Mouse (Mus musculus): Measurements from ENCODE around the gene Hivep2. TPM values are rescaled to one million over a fixed set of nuclear protein-coding genes. Genes with fewer than 3 reads are reported as not detected.

Hivep2 gene
- total RNA-seq, 1 experiment from 2014 or later = 7.4 TPM

DNA sequence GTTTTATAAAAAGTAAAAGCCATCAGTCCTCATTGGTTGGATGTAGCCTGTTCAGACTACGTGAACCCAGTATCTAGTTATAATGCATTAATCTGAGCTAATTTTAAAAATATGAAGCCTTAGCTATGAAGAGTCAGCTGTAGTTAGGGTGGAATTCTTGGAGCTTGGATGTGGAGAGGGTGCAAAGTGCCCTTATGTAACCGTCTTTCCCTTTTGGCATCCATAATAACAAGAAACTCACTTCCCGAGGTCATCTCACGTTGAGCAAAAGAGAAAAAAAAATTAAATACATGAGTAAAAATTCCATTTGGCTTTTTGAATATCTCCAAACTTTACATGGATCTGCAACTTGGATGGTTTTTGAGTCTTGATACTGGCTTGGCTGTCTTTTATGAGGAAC, 89.0 kb downstream of the Hivep2 start:
- no peak for ATAC-seq (replicated peaks in 1 of 2; ENCODE audit: insufficient read depth in 1 of 2, low FRiP score in 2 of 2, low TSS enrichment in 1 of 2, low read depth in 1 of 2, poor library complexity in 2 of 2, severe bottlenecking in 2 of 2)

GRCm38 (mm10) chr10:14055533-14055981, 89.7 kb downstream of the Hivep2 start:
- ATAC-seq (replicated peaks in 1 of 2; ENCODE audit: insufficient read depth in 1 of 2, low FRiP score in 2 of 2, low TSS enrichment in 1 of 2, low read depth in 1 of 2, poor library complexity in 2 of 2, severe bottlenecking in 2 of 2) = no peak

GRCm38 (mm10) chr10:14056057-14056456, 90.2 kb downstream of the Hivep2 start:
- no peak for ATAC-seq (replicated peaks in 1 of 2; ENCODE audit: insufficient read depth in 1 of 2, low FRiP score in 2 of 2, low TSS enrichment in 1 of 2, low read depth in 1 of 2, poor library complexity in 2 of 2, severe bottlenecking in 2 of 2)

DNA sequence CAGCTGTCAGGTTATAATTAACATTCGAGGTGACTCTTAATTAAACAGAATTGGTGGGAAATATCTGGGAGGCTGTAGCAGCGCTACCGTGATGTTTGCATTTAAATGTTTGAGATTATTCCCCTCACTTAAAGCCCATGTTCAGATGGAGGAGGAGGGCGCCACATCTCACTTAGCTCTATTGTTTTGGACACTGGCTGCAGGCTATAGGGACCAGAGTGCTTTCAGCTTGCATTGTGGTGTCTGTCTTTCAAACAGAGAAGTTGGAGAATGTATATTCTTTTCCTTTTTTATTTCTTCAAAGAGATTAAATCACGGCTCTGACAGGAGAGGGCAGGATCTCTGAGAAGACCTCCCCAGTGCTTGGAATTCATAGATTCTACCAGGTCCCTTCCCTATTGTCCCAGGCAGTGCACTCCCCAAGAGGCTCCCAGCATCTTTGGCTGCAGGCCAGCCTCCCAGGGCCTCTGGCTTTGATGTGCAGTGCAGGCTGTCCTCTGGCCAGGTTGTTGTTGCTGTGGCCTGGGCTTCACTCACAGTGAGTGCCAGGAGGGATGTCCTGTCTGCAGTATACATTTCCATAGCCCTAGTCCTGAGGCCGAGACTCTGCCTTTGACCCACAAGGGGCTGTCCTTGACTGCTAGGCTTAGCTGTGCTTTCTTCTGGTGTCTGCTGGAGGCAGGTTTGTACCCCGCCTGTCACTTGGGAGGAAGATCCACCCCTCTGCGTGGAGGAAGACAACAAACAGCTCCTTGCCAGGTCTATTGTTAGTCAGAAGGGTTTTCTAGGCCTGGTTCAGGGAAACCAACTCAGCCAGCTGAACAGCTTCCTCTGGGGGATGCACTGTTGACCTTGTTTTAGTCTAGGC, 90.9 kb downstream of the Hivep2 start:
- ATAC-seq (replicated peaks in 1 of 2; ENCODE audit: insufficient read depth in 1 of 2, low FRiP score in 2 of 2, low TSS enrichment in 1 of 2, low read depth in 1 of 2, poor library complexity in 2 of 2, severe bottlenecking in 2 of 2) = no peak

DNA sequence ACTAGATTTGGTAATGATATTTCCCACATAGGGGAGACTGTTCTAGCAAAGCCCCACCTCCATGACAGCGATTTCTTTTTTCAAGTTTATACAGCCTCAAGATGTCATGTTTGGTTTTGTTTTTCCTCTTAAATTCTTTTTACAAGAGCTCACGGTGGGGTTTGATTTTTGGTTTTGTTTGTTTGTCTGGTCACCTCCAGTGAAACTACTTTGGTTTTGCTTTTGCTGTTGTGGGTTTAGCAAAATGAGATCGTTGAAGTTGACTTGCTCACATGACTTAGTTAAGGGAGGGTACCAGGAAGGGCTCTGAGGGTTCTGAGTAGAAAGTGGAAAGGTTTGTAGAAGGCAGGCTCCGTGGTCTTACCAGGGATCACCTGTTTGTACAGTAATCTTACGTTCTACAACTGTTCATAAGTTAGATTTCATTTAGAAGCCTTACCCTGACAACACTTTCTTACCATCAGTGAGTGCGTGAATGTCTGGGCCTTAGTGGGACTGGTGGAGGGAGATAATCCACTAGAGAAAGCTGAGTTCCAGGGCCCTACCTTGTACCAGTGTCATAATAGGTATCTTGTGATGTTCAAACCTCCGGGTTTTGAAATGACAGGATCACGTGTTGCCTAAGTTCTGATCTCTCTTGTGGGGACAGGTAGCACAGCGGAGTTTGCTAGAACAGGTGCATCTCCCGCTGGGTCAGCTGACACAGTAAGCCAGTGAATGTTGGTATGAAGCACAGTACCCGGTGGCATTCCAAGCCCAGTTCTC, 92.1 kb downstream of the Hivep2 start:
- peak in 1 of 2 experiments; percentile 40; a peak in 1 of 4 replicates for ATAC-seq (replicated peaks in 1 of 2; ENCODE audit: insufficient read depth in 1 of 2, low FRiP score in 2 of 2, low TSS enrichment in 1 of 2, low read depth in 1 of 2, poor library complexity in 2 of 2, severe bottlenecking in 2 of 2)

- no peak for ATAC-seq (replicated peaks in 1 of 2; ENCODE audit: insufficient read depth in 1 of 2, low FRiP score in 2 of 2, low TSS enrichment in 1 of 2, low read depth in 1 of 2, poor library complexity in 2 of 2, severe bottlenecking in 2 of 2)
These were observed 92.9 kb downstream of the Hivep2 start for GRCm38 (mm10) chr10:14058742-14059141.

- ATAC-seq (replicated peaks in 1 of 2; ENCODE audit: insufficient read depth in 1 of 2, low FRiP score in 2 of 2, low TSS enrichment in 1 of 2, low read depth in 1 of 2, poor library complexity in 2 of 2, severe bottlenecking in 2 of 2) = no peak
These were observed 93.7 kb downstream of the Hivep2 start for GRCm38 (mm10) chr10:14059581-14059980.

GRCm38 (mm10) chr10:14060302-14060701, 94.4 kb downstream of the Hivep2 start:
- ATAC-seq (replicated peaks in 1 of 2; ENCODE audit: insufficient read depth in 1 of 2, low FRiP score in 2 of 2, low TSS enrichment in 1 of 2, low read depth in 1 of 2, poor library complexity in 2 of 2, severe bottlenecking in 2 of 2) = no peak

DNA sequence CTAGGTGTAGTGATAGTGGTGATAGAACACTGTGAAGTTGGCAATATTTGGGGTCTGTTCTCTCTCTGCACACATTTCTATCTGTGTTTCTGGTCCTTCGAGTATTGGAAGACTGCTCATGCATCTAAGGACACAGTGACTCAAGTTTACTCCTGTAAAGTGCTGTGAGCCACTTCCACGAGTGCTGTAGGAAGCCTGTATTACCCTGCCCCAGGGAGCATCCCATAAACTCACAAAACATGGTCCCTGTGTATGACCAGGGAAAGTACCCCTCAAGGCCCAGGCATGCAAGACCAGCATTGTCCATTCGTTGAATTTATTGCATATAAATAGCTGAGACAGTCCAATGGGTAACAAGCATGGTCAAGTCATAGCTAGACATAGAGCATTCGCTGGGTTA, 97.4 kb downstream of the Hivep2 start:
- no peak for ATAC-seq (replicated peaks in 1 of 2; ENCODE audit: insufficient read depth in 1 of 2, low FRiP score in 2 of 2, low TSS enrichment in 1 of 2, low read depth in 1 of 2, poor library complexity in 2 of 2, severe bottlenecking in 2 of 2)

- no peak for ATAC-seq (replicated peaks in 1 of 2; ENCODE audit: insufficient read depth in 1 of 2, low FRiP score in 2 of 2, low TSS enrichment in 1 of 2, low read depth in 1 of 2, poor library complexity in 2 of 2, severe bottlenecking in 2 of 2)
These were observed 99.0 kb downstream of the Hivep2 start for GRCm38 (mm10) chr10:14064759-14065395.

DNA sequence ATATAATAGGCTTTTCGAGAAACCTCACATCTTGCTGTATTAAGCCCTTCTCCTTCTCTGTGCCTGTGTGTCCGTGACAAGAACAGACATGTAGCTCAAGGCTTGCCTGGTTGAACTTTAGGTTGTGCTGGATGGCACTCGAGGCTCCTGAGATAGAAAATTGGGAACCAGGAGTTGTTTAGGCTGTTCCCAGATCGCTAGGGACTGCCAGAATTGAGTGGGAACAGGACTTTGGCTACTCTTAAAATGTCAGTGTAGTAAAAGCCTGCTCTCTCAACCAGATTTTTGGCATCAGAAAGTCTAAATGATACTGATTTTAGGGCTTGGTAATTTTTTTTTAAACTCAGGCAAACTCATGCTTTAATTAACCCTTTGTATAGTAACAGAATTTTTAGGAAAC, 101.9 kb downstream of the Hivep2 start:
- no peak for ATAC-seq (replicated peaks in 1 of 2; ENCODE audit: insufficient read depth in 1 of 2, low FRiP score in 2 of 2, low TSS enrichment in 1 of 2, low read depth in 1 of 2, poor library complexity in 2 of 2, severe bottlenecking in 2 of 2)

DNA sequence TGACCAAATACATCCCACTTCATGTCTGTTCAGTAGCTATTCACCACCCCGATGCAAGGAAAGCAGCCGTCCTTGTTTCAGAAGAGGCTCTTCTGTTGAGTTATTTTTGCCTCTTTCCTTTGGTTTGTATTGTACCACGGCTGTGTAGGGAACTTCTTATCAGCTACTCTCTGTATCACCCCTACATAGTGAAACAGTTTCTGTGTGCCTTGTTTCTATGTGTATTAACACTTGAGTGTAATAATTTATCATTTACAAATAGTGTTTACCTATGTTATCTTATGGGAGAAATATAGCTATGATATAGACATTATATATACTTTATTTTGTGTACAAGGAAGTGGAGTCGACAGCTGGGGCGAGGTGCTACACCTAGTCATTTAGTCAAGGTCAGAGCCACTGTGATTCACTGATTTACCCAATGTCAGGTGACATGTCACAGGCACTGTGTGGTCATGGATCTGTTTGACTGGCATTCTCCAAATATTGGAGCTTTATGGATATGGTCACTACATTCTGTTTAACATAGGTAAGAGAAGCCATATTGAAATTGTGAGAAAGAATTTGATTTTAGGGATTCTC, 104.7 kb downstream of the Hivep2 start:
- ATAC-seq (replicated peaks in 1 of 2; ENCODE audit: insufficient read depth in 1 of 2, low FRiP score in 2 of 2, low TSS enrichment in 1 of 2, low read depth in 1 of 2, poor library complexity in 2 of 2, severe bottlenecking in 2 of 2) = no peak

DNA sequence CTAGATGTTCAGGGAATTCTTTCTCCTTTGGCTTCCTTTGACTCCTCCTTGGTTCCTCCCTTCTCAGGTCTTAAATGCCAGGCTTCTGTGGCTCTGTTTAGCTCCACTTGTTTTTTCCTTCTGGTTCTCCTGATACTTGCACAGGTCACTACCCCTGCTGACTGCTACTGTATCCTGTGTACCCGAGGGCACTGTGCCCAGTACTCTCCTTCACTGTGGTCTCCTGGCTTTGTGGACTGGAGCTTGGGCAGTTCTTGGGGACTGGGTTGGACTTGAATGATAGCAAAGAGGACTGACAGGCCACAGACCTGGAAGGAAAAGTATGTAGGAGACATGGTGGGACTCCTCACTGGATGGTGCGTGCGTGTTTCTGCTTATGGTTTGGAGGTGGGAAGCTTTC, 106.6 kb downstream of the Hivep2 start:
- ATAC-seq (replicated peaks in 1 of 2; ENCODE audit: insufficient read depth in 1 of 2, low FRiP score in 2 of 2, low TSS enrichment in 1 of 2, low read depth in 1 of 2, poor library complexity in 2 of 2, severe bottlenecking in 2 of 2) = no peak

- ATAC-seq (replicated peaks in 1 of 2; ENCODE audit: insufficient read depth in 1 of 2, low FRiP score in 2 of 2, low TSS enrichment in 1 of 2, low read depth in 1 of 2, poor library complexity in 2 of 2, severe bottlenecking in 2 of 2) = no peak
These were observed 109.9 kb downstream of the Hivep2 start for GRCm38 (mm10) chr10:14075767-14076166.

DNA sequence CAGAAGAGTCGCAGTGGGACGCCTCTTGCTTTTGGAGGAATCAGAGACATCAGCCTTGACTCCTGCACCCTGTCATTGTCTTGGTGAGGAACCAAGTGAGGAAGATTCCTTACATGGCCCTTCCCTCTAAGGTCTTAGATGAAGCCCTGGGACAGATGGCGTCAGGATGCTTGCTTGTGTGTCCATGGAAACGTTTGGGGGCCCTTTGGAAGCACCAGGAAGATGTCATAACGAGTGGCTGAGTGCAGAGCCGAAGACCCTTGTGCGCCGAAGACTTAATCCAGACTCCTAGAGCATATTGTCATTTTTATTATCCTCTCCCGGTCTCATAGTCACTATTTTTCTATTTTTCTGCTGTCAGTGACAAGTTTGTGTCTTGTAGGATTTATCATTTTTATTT, 111.0 kb downstream of the Hivep2 start:
- no peak for ATAC-seq (replicated peaks in 1 of 2; ENCODE audit: insufficient read depth in 1 of 2, low FRiP score in 2 of 2, low TSS enrichment in 1 of 2, low read depth in 1 of 2, poor library complexity in 2 of 2, severe bottlenecking in 2 of 2)

DNA sequence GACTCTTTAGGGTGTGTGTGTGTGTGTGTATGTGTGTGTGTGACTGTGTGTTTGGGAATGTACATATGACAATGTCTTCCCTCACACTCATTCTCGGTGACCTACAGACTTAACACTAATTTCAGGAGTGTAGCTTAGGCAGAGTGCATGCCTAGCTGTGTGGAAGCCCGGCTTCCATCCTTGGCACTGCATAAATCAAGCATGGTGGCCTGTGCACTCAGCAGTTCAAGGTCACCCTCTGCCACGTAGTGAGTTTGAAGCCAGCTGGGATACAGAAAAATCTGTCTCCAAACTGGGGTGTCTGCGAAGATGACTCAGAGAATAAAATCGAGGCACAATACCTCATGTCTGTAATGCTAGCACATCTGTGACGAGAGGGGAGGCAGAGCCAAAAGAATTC, 115.0 kb downstream of the Hivep2 start:
- no peak for ATAC-seq (replicated peaks in 1 of 2; ENCODE audit: insufficient read depth in 1 of 2, low FRiP score in 2 of 2, low TSS enrichment in 1 of 2, low read depth in 1 of 2, poor library complexity in 2 of 2, severe bottlenecking in 2 of 2)

DNA sequence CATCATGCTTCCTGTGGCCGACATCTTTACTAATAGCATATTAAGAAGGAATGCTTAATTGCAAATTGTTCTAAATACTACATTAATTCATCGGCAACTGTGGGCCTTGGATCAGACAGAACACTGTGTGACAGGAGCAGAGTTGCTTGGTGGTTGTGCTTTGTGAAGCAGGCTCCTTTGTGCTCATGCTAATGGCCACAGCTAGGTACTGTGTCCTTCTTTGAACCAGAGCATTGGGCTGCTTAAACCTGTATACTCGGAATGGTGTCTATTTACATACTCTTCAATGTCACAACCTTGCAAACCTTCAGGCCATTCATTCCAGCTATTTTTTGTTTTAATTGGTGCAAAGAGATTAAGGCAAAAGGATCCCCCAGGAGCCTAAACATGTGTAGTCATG, 115.9 kb downstream of the Hivep2 start:
- ATAC-seq (replicated peaks in 1 of 2; ENCODE audit: insufficient read depth in 1 of 2, low FRiP score in 2 of 2, low TSS enrichment in 1 of 2, low read depth in 1 of 2, poor library complexity in 2 of 2, severe bottlenecking in 2 of 2) = no peak

GRCm38 (mm10) chr10:14082275-14082674, 116.4 kb downstream of the Hivep2 start:
- ATAC-seq (replicated peaks in 1 of 2; ENCODE audit: insufficient read depth in 1 of 2, low FRiP score in 2 of 2, low TSS enrichment in 1 of 2, low read depth in 1 of 2, poor library complexity in 2 of 2, severe bottlenecking in 2 of 2) = no peak

Data from hematopoietic stem cell, adult 5-6 weeks (primary cell).